Comparison of ENCODE assay signal across 18 mouse cellular contexts in genomic region chr7:112739174-112739573, GRCm38 (mm10).
DNase-seq lines count a peak whose midpoint lies in the region; ATAC-seq and TF ChIP-seq lines count a peak whose summit lies in the region.
"Had no signal": no experiment of that assay in that cellular context is flagged by ENCODE, and none has a peak within 500 bp of the region (broad histone marks: within the 10 kb centered on the region; RNA-seq: fewer than 3 reads in every experiment).

No protein-coding gene starts in this region.

- peaks cover 50% of the 10 kb centered on the region for H3K4me1 ChIP-seq in heart, embryonic 16.5 days (ENCODE audit: control insufficient read depth, insufficient read depth, low read length)
- peaks cover 74% of the 10 kb centered on the region for H3K4me1 ChIP-seq in heart, embryonic 12.5 days (replicated peaks)

- intact Hi-C loops in gastrocnemius, adult 2 months (cut with DNase I) = no loop called here

- no peak for TF ChIP-seq CTCF in gastrocnemius, adult 2 months (IDR thresholded peaks at IDR 0.05)
- TF ChIP-seq CTCF in layer of hippocampus, adult 2 months (conservative IDR thresholded peaks at IDR 0.05) = peak; percentile 40; the same call in 1 of the 2 replicates

- WGBS in heart, embryonic 16.5 days = 44% methylated on average over 6 of the region's 6 CpGs
- WGBS in heart, embryonic 12.5 days = 52% methylated on average over 6 of the region's 6 CpGs

- H3K36me3 ChIP-seq in heart, embryonic 16.5 days (ENCODE audit: control insufficient read depth, insufficient read depth) = no peaks in the 10 kb centered on the region
- no peaks in the 10 kb centered on the region for H3K36me3 ChIP-seq in heart, embryonic 12.5 days
- H3K36me3 ChIP-seq: heart, embryonic 15.5 days had no signal

- DNase-seq in gastrocnemius, adult 2 months = peak; percentile 33
- no peak for DNase-seq in gastrocnemius, postnatal 4 days (ENCODE audit: low spot score in 2 of 2)
- no peak for DNase-seq in layer of hippocampus, adult 2 months (ENCODE audit: low spot score in 2 of 2)
- DNase-seq in layer of hippocampus, adult 9-11 months = no peak
- no peak for DNase-seq in adrenal gland, postnatal 10 days
- DNase-seq: adrenal gland, adult 2 months; adrenal gland, postnatal 36 days; cerebellum, adult 11 months; forebrain, postnatal 0 days; gastrocnemius, postnatal 25 days; kidney, adult 11 months; kidney, adult 9 months had no signal

- peak overlapping the region; percentile 43; the same call in 1 of the 2 replicates for H3K27ac ChIP-seq in gastrocnemius, adult 2 months
- peak overlapping the region; percentile 23; the same call in 1 of the 2 replicates for H3K27ac ChIP-seq in heart, embryonic 16.5 days (ENCODE audit: low read length)
- no peak overlapping the region for H3K27ac ChIP-seq in heart, embryonic 12.5 days (ENCODE audit: poor library complexity, severe bottlenecking)
- peak overlapping the region; percentile 48; the same call in 1 of the 2 replicates for H3K27ac ChIP-seq in layer of hippocampus, adult 2 months
- H3K27ac ChIP-seq: forebrain, embryonic 13.5 days; heart, embryonic 15.5 days; kidney, postnatal 0 days had no signal

- ATAC-seq in heart, embryonic 16.5 days (replicated peaks; ENCODE audit: extremely low read depth, insufficient read depth, low FRiP score) = no peak
- no peak for ATAC-seq in heart, embryonic 12.5 days (ENCODE audit: insufficient number of reproducible peaks, low FRiP score)
- ATAC-seq: forebrain, embryonic 13.5 days; forebrain, postnatal 0 days; hindbrain, embryonic 16.5 days had no signal

- no peak overlapping the region for H3K4me2 ChIP-seq in heart, embryonic 16.5 days (ENCODE audit: low read depth, low read length)
- no peak overlapping the region for H3K4me2 ChIP-seq in heart, embryonic 12.5 days
- H3K4me2 ChIP-seq: forebrain, embryonic 13.5 days; heart, embryonic 15.5 days had no signal

- no peak overlapping the region for H3K4me3 ChIP-seq in gastrocnemius, adult 2 months
- H3K4me3 ChIP-seq in heart, embryonic 16.5 days (ENCODE audit: low read length) = no peak overlapping the region
- H3K4me3 ChIP-seq in heart, embryonic 12.5 days = no peak overlapping the region
- no peak overlapping the region for H3K4me3 ChIP-seq in layer of hippocampus, adult 2 months
- H3K4me3 ChIP-seq: forebrain, embryonic 13.5 days; heart, embryonic 15.5 days had no signal

- H3K9ac ChIP-seq in heart, embryonic 16.5 days (ENCODE audit: low read length) = no peak overlapping the region
- no peak overlapping the region for H3K9ac ChIP-seq in heart, embryonic 12.5 days
- H3K9ac ChIP-seq: forebrain, embryonic 13.5 days; forebrain, postnatal 0 days; heart, embryonic 15.5 days had no signal

- H3K27me3 ChIP-seq in heart, embryonic 16.5 days (ENCODE audit: control insufficient read depth, insufficient read depth, low read length) = no peaks in the 10 kb centered on the region
- H3K27me3 ChIP-seq in heart, embryonic 12.5 days (replicated peaks) = no peaks in the 10 kb centered on the region
- H3K27me3 ChIP-seq: forebrain, embryonic 13.5 days; heart, embryonic 15.5 days had no signal

- H3K9me3 ChIP-seq in heart, embryonic 16.5 days (replicated peaks; ENCODE audit: control insufficient read depth, low read length) = no peaks in the 10 kb centered on the region
- H3K9me3 ChIP-seq in heart, embryonic 12.5 days (replicated peaks) = no peaks in the 10 kb centered on the region
- H3K9me3 ChIP-seq: forebrain, embryonic 13.5 days; heart, embryonic 15.5 days had no signal
